26 mouse cellular contexts compared by ENCODE assay signal in the genomic region with DNA sequence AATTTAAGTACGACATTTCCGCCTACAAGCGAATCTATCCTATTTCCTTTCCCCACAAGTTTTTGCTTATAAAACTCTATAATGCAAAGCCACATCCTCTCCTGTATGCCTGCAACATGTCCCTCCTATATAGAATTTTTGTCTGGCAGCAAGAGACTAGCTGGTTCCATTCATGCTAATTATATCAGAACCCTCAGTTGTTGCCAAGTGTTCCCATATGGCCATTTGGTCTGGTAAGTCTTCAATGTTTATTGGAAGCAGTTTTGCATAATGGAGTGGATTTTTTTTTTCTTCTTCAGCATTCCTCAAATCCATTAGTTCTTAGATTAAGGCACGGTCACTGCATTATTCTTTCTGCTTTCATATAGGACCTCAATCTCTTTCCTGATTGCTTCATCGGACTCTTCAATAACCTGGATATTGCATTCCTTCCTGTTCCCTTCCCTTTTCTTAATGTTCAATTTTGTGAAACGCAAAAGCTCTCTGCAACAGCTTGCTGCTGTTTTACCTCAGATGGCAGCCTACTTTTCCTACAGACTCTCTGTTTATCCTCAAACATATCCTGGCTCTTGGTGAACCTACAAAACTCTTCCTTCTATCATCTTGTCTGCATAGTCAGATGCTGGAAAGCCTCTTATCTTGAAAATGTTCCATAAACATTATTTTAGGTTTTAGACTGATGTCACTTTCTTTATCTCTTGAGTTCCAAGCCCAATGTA. TPM values are rescaled to one million over a fixed set of nuclear protein-coding genes. Genes with fewer than 3 reads are reported as not detected.
DNase-seq lines count a peak whose midpoint lies in the region; ATAC-seq and TF ChIP-seq lines count a peak whose summit lies in the region.
"Had no signal": no experiment of that assay in that cellular context is flagged by ENCODE, and none has a peak within 500 bp of the region (broad histone marks: within the 10 kb centered on the region; RNA-seq: fewer than 3 reads in every experiment).

No protein-coding gene starts in this region.

- no peak overlapping the region for H3K27ac ChIP-seq in forebrain, postnatal 0 days (ENCODE audit: low read depth, low read length)
- H3K27ac ChIP-seq in forebrain, embryonic 12.5 days: no peak overlapping the region
- 0 out of 2 replicates have a peak overlapping the region, but pooled peaks have one; percentile 27 for H3K27ac ChIP-seq in lung, embryonic 16.5 days (ENCODE audit: low read length)
- H3K27ac ChIP-seq in lung, postnatal 0 days (ENCODE audit: low read length): no peak overlapping the region
- H3K27ac ChIP-seq: embryonic facial prominence, embryonic 12.5 days; heart, embryonic 13.5 days; hindbrain, postnatal 0 days; layer of hippocampus, adult 2 months; limb, embryonic 13.5 days; liver, embryonic 12.5 days; macrophage had no signal

- no peak for TF ChIP-seq EP300 in lung, postnatal 0 days (IDR thresholded peaks at IDR 0.05)

- H3K36me3 ChIP-seq in forebrain, postnatal 0 days (ENCODE audit: insufficient read depth): no peaks in the 10 kb centered on the region
- H3K36me3 ChIP-seq in forebrain, embryonic 12.5 days (replicated peaks): no peaks in the 10 kb centered on the region
- no peaks in the 10 kb centered on the region for H3K36me3 ChIP-seq in lung, embryonic 16.5 days (ENCODE audit: control insufficient read depth, insufficient read depth, low read length)
- H3K36me3 ChIP-seq in lung, postnatal 0 days (ENCODE audit: insufficient read depth, low read length): no peaks in the 10 kb centered on the region
- H3K36me3 ChIP-seq: embryonic facial prominence, embryonic 12.5 days; heart, embryonic 13.5 days; limb, embryonic 13.5 days; liver, embryonic 12.5 days had no signal

- H3K9ac ChIP-seq in forebrain, postnatal 0 days: no peak overlapping the region
- no peak overlapping the region for H3K9ac ChIP-seq in forebrain, embryonic 12.5 days
- H3K9ac ChIP-seq in lung, embryonic 16.5 days (ENCODE audit: low read length): no peak overlapping the region
- H3K9ac ChIP-seq in lung, postnatal 0 days (replicated peaks; ENCODE audit: low read depth): no peak overlapping the region
- H3K9ac ChIP-seq: embryonic facial prominence, embryonic 12.5 days; heart, embryonic 13.5 days; limb, embryonic 13.5 days; liver, embryonic 12.5 days had no signal

- ATAC-seq in cerebellum, adult (ENCODE audit: insufficient number of reproducible peaks, low FRiP score, low TSS enrichment): peak; percentile 76
- peak; percentile 55; the same call in 1 of the 2 replicates for ATAC-seq in forebrain, postnatal 0 days
- no peak for ATAC-seq in forebrain, embryonic 12.5 days (ENCODE audit: low FRiP score)
- ATAC-seq in lung, embryonic 16.5 days (ENCODE audit: low read depth): peak; percentile 36; the same call in 1 of the 2 replicates
- ATAC-seq in lung, postnatal 0 days: no peak
- ATAC-seq: activated CD4-positive, CD25-positive, alpha-beta regulatory T cell, adult 4 months; hindbrain, postnatal 0 days; intestine, embryonic 16.5 days; liver, embryonic 12.5 days; midbrain, embryonic 16.5 days had no signal

- WGBS in forebrain, postnatal 0 days: 69% methylated on average over 6 of the region's 6 CpGs
- 93% methylated on average over 6 of the region's 6 CpGs for WGBS in forebrain, embryonic 12.5 days
- WGBS in lung, embryonic 16.5 days: 68% methylated on average over 6 of the region's 6 CpGs
- WGBS in lung, postnatal 0 days: 79% methylated on average over 6 of the region's 6 CpGs

- H3K4me2 ChIP-seq in forebrain, postnatal 0 days (ENCODE audit: low read depth): no peak overlapping the region
- H3K4me2 ChIP-seq in forebrain, embryonic 12.5 days: no peak overlapping the region
- no peak overlapping the region for H3K4me2 ChIP-seq in lung, embryonic 16.5 days (ENCODE audit: low read depth, low read length)
- H3K4me2 ChIP-seq in lung, postnatal 0 days (replicated peaks; ENCODE audit: low read depth, low read length): no peak overlapping the region
- H3K4me2 ChIP-seq: embryonic facial prominence, embryonic 12.5 days; heart, embryonic 13.5 days; limb, embryonic 13.5 days; liver, embryonic 12.5 days had no signal

- no peak overlapping the region for H3K4me3 ChIP-seq in forebrain, postnatal 0 days (ENCODE audit: low read depth, low read length)
- no peak overlapping the region for H3K4me3 ChIP-seq in forebrain, embryonic 12.5 days (replicated peaks)
- H3K4me3 ChIP-seq in lung, embryonic 16.5 days (ENCODE audit: low read length): no peak overlapping the region
- H3K4me3 ChIP-seq in lung, postnatal 0 days (ENCODE audit: low read depth, low read length): no peak overlapping the region
- H3K4me3 ChIP-seq: embryonic facial prominence, embryonic 12.5 days; heart, embryonic 13.5 days; layer of hippocampus, adult 2 months; limb, embryonic 13.5 days; liver, embryonic 12.5 days had no signal

- H3K4me1 ChIP-seq in forebrain, postnatal 0 days (ENCODE audit: insufficient read depth): no peaks in the 10 kb centered on the region
- no peaks in the 10 kb centered on the region for H3K4me1 ChIP-seq in forebrain, embryonic 12.5 days
- H3K4me1 ChIP-seq in lung, embryonic 16.5 days (replicated peaks; ENCODE audit: control insufficient read depth, insufficient read depth, low read length): peaks cover 3% of the 10 kb centered on the region; the same call in 1 of the 2 replicates
- H3K4me1 ChIP-seq in lung, postnatal 0 days (ENCODE audit: insufficient read depth, low read depth, low read length): no peaks in the 10 kb centered on the region
- H3K4me1 ChIP-seq: embryonic facial prominence, embryonic 12.5 days; heart, embryonic 13.5 days; limb, embryonic 13.5 days; liver, embryonic 12.5 days had no signal

- no peaks in the 10 kb centered on the region for H3K27me3 ChIP-seq in forebrain, postnatal 0 days (ENCODE audit: insufficient read depth, low read length)
- no peaks in the 10 kb centered on the region for H3K27me3 ChIP-seq in forebrain, embryonic 12.5 days
- no peaks in the 10 kb centered on the region for H3K27me3 ChIP-seq in lung, embryonic 16.5 days (ENCODE audit: control insufficient read depth, insufficient read depth, low read depth, low read length)
- no peaks in the 10 kb centered on the region for H3K27me3 ChIP-seq in lung, postnatal 0 days (replicated peaks; ENCODE audit: insufficient read depth, low read length)
- H3K27me3 ChIP-seq: embryonic facial prominence, embryonic 12.5 days; heart, embryonic 13.5 days; limb, embryonic 13.5 days; liver, embryonic 12.5 days had no signal

- TF ChIP-seq CTCF in forebrain, postnatal 0 days (IDR thresholded peaks at IDR 0.05; ENCODE audit: low read depth): no peak
- TF ChIP-seq CTCF in lung, postnatal 0 days (IDR thresholded peaks at IDR 0.05): no peak

- no peaks in the 10 kb centered on the region for H3K9me3 ChIP-seq in forebrain, postnatal 0 days (ENCODE audit: low read length)
- no peaks in the 10 kb centered on the region for H3K9me3 ChIP-seq in forebrain, embryonic 12.5 days
- H3K9me3 ChIP-seq in lung, embryonic 16.5 days (ENCODE audit: control insufficient read depth, low read length): no peaks in the 10 kb centered on the region
- H3K9me3 ChIP-seq in lung, postnatal 0 days (ENCODE audit: low read length): no peaks in the 10 kb centered on the region
- H3K9me3 ChIP-seq: embryonic facial prominence, embryonic 12.5 days; heart, embryonic 13.5 days; limb, embryonic 13.5 days; liver, embryonic 12.5 days had no signal

- no peak for DNase-seq in cerebellum, postnatal 4 days (ENCODE audit: low spot score in 2 of 2)
- DNase-seq in forebrain, postnatal 0 days: peak; percentile 72
- DNase-seq in lung, postnatal 0 days (ENCODE audit: low spot score): no peak
- peak; percentile 32 for DNase-seq in cerebellum, adult 9-11 months
- DNase-seq in neural tube, embryonic 10.5 days (ENCODE audit: extremely low spot score, low spot score): no peak
- DNase-seq: adrenal gland, postnatal 10 days; gastrocnemius, postnatal 25 days; heart, adult 18-20 months; heart, postnatal 14 days; kidney, adult 9 months; kidney, postnatal 14 days; lung, adult 2 months; thymus, postnatal 36 days had no signal

RNA-seq across cellular contexts. Expression of a gene that starts 45.5 kb away (rescaled TPM):
- total RNA-seq in forebrain, postnatal 0 days (2014; rRNA removed): 8.1 and 11.2 TPM in 2 replicates
- polyA plus RNA-seq in forebrain, postnatal 0 days (2015; fragmentation: Nextera tagmentation; extraction: Ambion mirVana): 7.2 and 8.2 TPM in 2 replicates
- 17.4 and 18.4 TPM in 2 replicates for polyA plus RNA-seq in forebrain, embryonic 12.5 days (2016; fragmentation: Nextera tagmentation; extraction: Ambion mirVana)
- polyA plus RNA-seq in lung, embryonic 16.5 days (2015; fragmentation: Nextera tagmentation; extraction: Ambion mirVana): 12.4 and 13.7 TPM in 2 replicates
- polyA plus RNA-seq in lung, postnatal 0 days (2015; fragmentation: Nextera tagmentation; extraction: Ambion mirVana): 5.9 and 8.7 TPM in 2 replicates

Comparison
In these comparisons a context has a peak if more than half of its experiments do, and no peak if none do; other contexts are left out.
1. ATAC-seq: peak in cerebellum, adult (single experiment), forebrain, postnatal 0 days (single experiment) and lung, embryonic 16.5 days (single experiment); none in forebrain, embryonic 12.5 days (single experiment) and lung, postnatal 0 days (single experiment).
2. DNase-seq: peak in forebrain, postnatal 0 days (single experiment) and cerebellum, adult 9-11 months (single experiment); none in cerebellum, postnatal 4 days (0 of 2), lung, postnatal 0 days (single experiment) and neural tube, embryonic 10.5 days (single experiment).